ENCODE assay signal across 31 mouse cellular contexts in genomic region chr9:118219696-118220095, GRCm38 (mm10).
"Had no signal": no experiment of that assay in that cellular context is flagged by ENCODE, and none has a peak within 500 bp of the region (broad histone marks: within the 10 kb centered on the region; RNA-seq: fewer than 3 reads in every experiment).

No protein-coding gene starts in this region.

- H3K9ac ChIP-seq: limb, embryonic 12.5 days; limb, embryonic 13.5 days; limb, embryonic 15.5 days; liver, embryonic 12.5 days; liver, embryonic 13.5 days; liver, embryonic 14.5 days; liver, embryonic 15.5 days; liver, postnatal 0 days; lung, embryonic 14.5 days; lung, embryonic 15.5 days; midbrain, embryonic 12.5 days; midbrain, embryonic 13.5 days; midbrain, embryonic 15.5 days; neural tube, embryonic 12.5 days had no signal

- H3K9me3 ChIP-seq: limb, embryonic 10.5 days; limb, embryonic 12.5 days; limb, embryonic 13.5 days; limb, embryonic 15.5 days; liver, embryonic 13.5 days; liver, embryonic 15.5 days; lung, embryonic 15.5 days; midbrain, embryonic 10.5 days had no signal

- DNase-seq: left cerebral cortex, postnatal 4 days; liver; liver, embryonic 13.5 days; liver, postnatal 0 days; lung, adult 18-20 months; lung, adult 2 months; lung, embryonic 14.5 days; lung, postnatal 10 days; lung, postnatal 14 days; lung, postnatal 36 days; midbrain, embryonic 14.5 days had no signal

- H3K27me3 ChIP-seq: limb, embryonic 12.5 days; limb, embryonic 13.5 days; limb, embryonic 15.5 days; liver, embryonic 12.5 days; liver, embryonic 13.5 days; liver, embryonic 15.5 days; lung, embryonic 15.5 days; megakaryocyte, embryonic 14.5 days; midbrain, embryonic 12.5 days; midbrain, embryonic 13.5 days; midbrain, embryonic 15.5 days; neural tube, embryonic 12.5 days had no signal

- H3K36me3 ChIP-seq: limb, embryonic 10.5 days; limb, embryonic 12.5 days; limb, embryonic 13.5 days; limb, embryonic 15.5 days; liver, embryonic 12.5 days; liver, embryonic 13.5 days; liver, embryonic 15.5 days; lung, embryonic 15.5 days; midbrain, embryonic 10.5 days; midbrain, embryonic 12.5 days; midbrain, embryonic 13.5 days; midbrain, embryonic 15.5 days; neural tube, embryonic 12.5 days had no signal

- ATAC-seq: liver, embryonic 12.5 days; liver, postnatal 0 days; lung, postnatal 0 days; midbrain, embryonic 13.5 days; midbrain, embryonic 15.5 days; midbrain, embryonic 16.5 days had no signal

- H3K27ac ChIP-seq: limb, embryonic 10.5 days; limb, embryonic 12.5 days; limb, embryonic 13.5 days; limb, embryonic 15.5 days; liver, embryonic 12.5 days; liver, embryonic 13.5 days; liver, embryonic 14.5 days; liver, embryonic 15.5 days; lung, embryonic 15.5 days; macrophage; midbrain, embryonic 10.5 days; midbrain, embryonic 12.5 days; midbrain, embryonic 13.5 days; midbrain, embryonic 15.5 days; neural tube, embryonic 12.5 days had no signal

- H3K4me2 ChIP-seq: limb, embryonic 12.5 days; limb, embryonic 13.5 days; limb, embryonic 15.5 days; liver, embryonic 11.5 days; liver, embryonic 12.5 days; liver, embryonic 13.5 days; liver, embryonic 15.5 days; lung, embryonic 14.5 days; lung, embryonic 15.5 days; midbrain, embryonic 11.5 days; midbrain, embryonic 12.5 days; midbrain, embryonic 13.5 days; midbrain, embryonic 15.5 days; neural tube, embryonic 12.5 days had no signal

- H3K4me1 ChIP-seq: limb, embryonic 10.5 days; limb, embryonic 12.5 days; limb, embryonic 13.5 days; liver, embryonic 12.5 days; liver, embryonic 13.5 days; liver, embryonic 15.5 days; lung, embryonic 15.5 days; megakaryocyte, embryonic 14.5 days; midbrain, embryonic 10.5 days; midbrain, embryonic 12.5 days; midbrain, embryonic 13.5 days; midbrain, embryonic 15.5 days; neural tube, embryonic 12.5 days had no signal

- H3K4me3 ChIP-seq: limb, embryonic 10.5 days; limb, embryonic 12.5 days; limb, embryonic 13.5 days; limb, embryonic 15.5 days; liver, embryonic 12.5 days; liver, embryonic 13.5 days; liver, embryonic 15.5 days; lung, embryonic 15.5 days; megakaryocyte, embryonic 14.5 days; midbrain, embryonic 10.5 days; midbrain, embryonic 12.5 days; midbrain, embryonic 13.5 days; midbrain, embryonic 15.5 days; myocyte; neural tube, embryonic 12.5 days had no signal
